Mouse (Mus musculus) hindbrain, postnatal 0 days (tissue): Measurements from ENCODE around the gene Ptgir. TPM values are rescaled to one million over a fixed set of nuclear protein-coding genes. Genes with fewer than 3 reads are reported as not detected.

Source experiments
- ATAC-seq: fragments of 200-750 bp; cut with Nextera tagmentation; 2 replicates; pipeline ENCODE4 v1.8.0; 2017; ENCODE audit warnings: mild to moderate bottlenecking, moderate TSS enrichment, moderate library complexity
- DNase-seq: peaks from one replicate; pipeline ENCODE4 v3.0.0-alpha.2; 2015; ENCODE audit warnings: low spot score
- H3K27ac ChIP-seq: fragments of 300-500 bp; sonication (generic); 2 replicates; pipeline ENCODE4 v1.5.1; 2014; ENCODE audit warnings: mild to moderate bottlenecking
- H3K27me3 ChIP-seq: fragments of 300-500 bp; sonication (generic); 2 replicates; pipeline ENCODE4 v1.6.1; 2014; ENCODE audit warnings: low read length, mixed read lengths; ENCODE audit not compliant: insufficient read depth
- H3K36me3 ChIP-seq: fragments of 300-500 bp; sonication (generic); 2 replicates; pipeline ENCODE4 v1.6.1; 2014; ENCODE audit warnings: low read length, mixed read lengths; ENCODE audit not compliant: insufficient read depth
- H3K4me1 ChIP-seq: fragments of 300-500 bp; sonication (generic); 2 replicates; pipeline ENCODE4 v1.6.1; 2014; ENCODE audit warnings: antibody characterized with exemption, low read length, mixed read lengths; ENCODE audit not compliant: insufficient read depth
- H3K4me2 ChIP-seq: fragments of 300-500 bp; sonication (generic); 2 replicates; pipeline ENCODE4 v1.6.1; 2014; ENCODE audit warnings: low read depth, mild to moderate bottlenecking, low read length, moderate library complexity, mixed read lengths
- H3K4me3 ChIP-seq: fragments of 300-500 bp; sonication (generic); 2 replicates; pipeline ENCODE4 v1.5.1; 2014; ENCODE audit warnings: low read length
- H3K9ac ChIP-seq: fragments of 300-500 bp; sonication (generic); replicated peaks from 2 replicates; pipeline ENCODE4 v1.6.1; 2014; ENCODE audit warnings: mild to moderate bottlenecking, low read length, moderate library complexity, mixed read lengths
- H3K9me3 ChIP-seq: fragments of 300-500 bp; sonication (generic); 2 replicates; pipeline ENCODE4 v1.6.1; 2016; ENCODE audit warnings: low read length, mixed read lengths
- CTCF ChIP-seq: IDR thresholded peaks from 2 replicates; pipeline ENCODE4 v1.5.1; 2016; ENCODE audit warnings: antibody characterized with exemption, control low read depth, low read depth
- WGBS: fragments of 180-500 bp; shearing (Covaris S2); extraction: QIAGEN DNeasy Blood & Tissue Kit; methylation state at CpG from one replicate; pipeline ENCODE4 v1.1.7; 2014; 5-methylcytosine and 5-hydroxymethylcytosine counted together
- polyA plus RNA-seq: library from polyadenylated mRNA; unstranded; fragments of >200 nt; fragmentation: Nextera tagmentation; extraction: Ambion mirVana; gene quantifications from 2 replicates; pipeline ENCODE4 v1.2.1, GENCODE M21; 2015
- total RNA-seq: library from RNA; depleted of rRNA; stranded (reverse); fragments of >200 nt; gene quantifications from 2 replicates; pipeline ENCODE4 v1.2.3, GENCODE M21; 2014

The Ptgir gene
- total and polyA plus RNA-seq, 2 experiments from 2014 or later, result 0.05 to 0.21 TPM

GRCm38 (mm10) chr7:16873392-16873791 is 32.9 kb upstream of the Ptgir start:
- 95% methylated on average over 4 of the region's 4 CpGs for WGBS
- ATAC-seq, result no peak
- H3K27ac ChIP-seq, result no peak overlapping the region
- no peak for DNase-seq
- H3K9ac ChIP-seq, result no peak overlapping the region
- no peaks in the 10 kb centered on the region for H3K9me3 ChIP-seq
- H3K36me3 ChIP-seq, result no peaks in the 10 kb centered on the region
- H3K4me3 ChIP-seq, result no peak overlapping the region
- H3K4me1 ChIP-seq, result peaks cover 5% of the 10 kb centered on the region
- TF ChIP-seq CTCF, result peak; percentile 26; the same call in 1 of the 2 replicates
- H3K27me3 ChIP-seq, result no peaks in the 10 kb centered on the region
- H3K4me2 ChIP-seq, result peak overlapping the region; percentile 25; the same call in 1 of the 2 replicates

GRCm38 (mm10) chr7:16874190-16874589 is 32.1 kb upstream of the Ptgir start:
- H3K4me3 ChIP-seq, result peak overlapping the region; percentile 25
- H3K9me3 ChIP-seq, result no peaks in the 10 kb centered on the region
- peak overlapping the region; percentile 25; the same call in 1 of the 2 replicates for H3K4me2 ChIP-seq
- DNase-seq (peak; percentile 81), ATAC-seq (no peak)
- peaks cover 5% of the 10 kb centered on the region for H3K4me1 ChIP-seq
- H3K36me3 ChIP-seq, result no peaks in the 10 kb centered on the region
- peak; percentile 86 for TF ChIP-seq CTCF
- no peaks in the 10 kb centered on the region for H3K27me3 ChIP-seq
- 5% methylated on average over 17 of the region's 17 CpGs for WGBS
- peak overlapping the region; percentile 72 for H3K27ac ChIP-seq
- H3K9ac ChIP-seq, result no peak overlapping the region

DNA sequence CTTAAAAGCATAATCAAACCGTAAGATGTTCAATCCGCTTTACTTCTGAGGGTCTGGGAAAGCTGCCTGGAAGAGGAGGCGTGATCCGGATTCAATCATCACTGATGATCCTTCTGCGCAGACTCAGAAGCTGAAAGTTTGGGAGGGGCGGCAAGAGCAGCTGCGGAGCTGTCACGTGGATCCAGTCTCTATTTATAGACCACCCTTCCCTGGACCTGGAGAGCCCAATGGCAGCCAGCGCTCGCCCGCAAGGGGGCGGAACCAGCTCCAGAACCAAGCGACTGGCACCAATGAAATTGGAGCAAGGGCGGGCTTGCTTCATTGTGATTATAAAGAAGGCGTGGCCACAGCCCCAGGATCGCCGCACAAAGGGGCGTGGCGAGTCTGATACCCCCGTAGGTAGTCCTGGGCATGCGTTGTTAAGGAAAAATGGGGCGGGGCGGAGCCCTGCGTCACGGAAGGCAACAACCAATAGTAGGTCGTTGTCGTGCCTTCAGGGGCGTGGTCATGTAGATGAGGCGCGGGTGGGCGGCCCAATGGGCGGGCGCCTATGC is 31.5 kb upstream of the Ptgir start:
- no peaks in the 10 kb centered on the region for H3K27me3 ChIP-seq
- H3K9me3 ChIP-seq, result no peaks in the 10 kb centered on the region
- peak overlapping the region; percentile 68 for H3K4me2 ChIP-seq
- peak; percentile 98 for ATAC-seq
- WGBS, result under 1% methylated on average over 33 of the region's 33 CpGs
- peak overlapping the region; percentile 83 for H3K27ac ChIP-seq
- peak overlapping the region; percentile 82 for H3K9ac ChIP-seq
- DNase-seq, result peak; percentile 100
- H3K4me1 ChIP-seq, result peaks cover 5% of the 10 kb centered on the region
- peak overlapping the region; percentile 69 for H3K4me3 ChIP-seq
- peak; percentile 54 for TF ChIP-seq CTCF
- H3K36me3 ChIP-seq, result no peaks in the 10 kb centered on the region

DNA sequence AGATGAGACGGTGACA is 31.2 kb upstream of the Ptgir start, which contains the start of gene Dact3:
Gene Dact3 (plus strand): TSS at position 8 of the 16 bp plus-strand sequence.
- Histone ChIP-seq H3K9ac (peak within 1 kb of the TSS; percentile 82), H3K27me3 (no peaks in the 10 kb centered on the region), H3K4me1 (peaks cover 5% of the 10 kb centered on the region), H3K9me3 (no peaks in the 10 kb centered on the region), H3K4me3 (peak within 1 kb of the TSS; percentile 69), H3K4me2 (peak within 1 kb of the TSS; percentile 68), H3K36me3 (no peaks in the 10 kb centered on the region), H3K27ac (peak within 1 kb of the TSS; percentile 83)
- ATAC-seq, result no peak
- TF ChIP-seq CTCF, result no peak
- 0% methylated on average over 1 of the region's 1 CpGs for WGBS
- DNase-seq, result no peak

DNA sequence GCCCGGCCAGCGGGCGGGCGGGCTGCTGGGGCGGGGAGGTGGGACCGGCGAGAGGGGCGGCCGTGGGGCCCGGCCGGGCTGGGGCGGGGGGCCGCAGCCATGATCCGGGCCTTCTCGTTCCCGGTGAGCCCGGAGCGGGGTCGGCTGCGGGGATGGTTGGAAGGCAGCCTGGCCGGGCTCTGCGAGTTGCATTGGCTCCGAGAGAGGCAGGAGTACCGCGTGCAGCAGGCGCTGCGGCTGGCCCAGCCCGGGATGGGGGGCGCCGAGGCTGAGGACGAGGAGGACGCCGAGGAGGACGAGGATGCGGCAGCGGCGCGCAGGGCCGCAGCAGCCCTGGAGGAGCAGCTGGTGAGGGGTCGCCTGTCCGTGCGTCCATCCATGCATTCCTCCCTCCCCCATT is 31.0 kb upstream of the Ptgir start:
- WGBS, result 4% methylated on average over 29 of the region's 42 CpGs
- H3K4me1 ChIP-seq, result peaks cover 5% of the 10 kb centered on the region
- no peaks in the 10 kb centered on the region for H3K27me3 ChIP-seq
- no peak for TF ChIP-seq CTCF
- peak overlapping the region; percentile 82 for H3K9ac ChIP-seq
- H3K9me3 ChIP-seq, result no peaks in the 10 kb centered on the region
- H3K4me2 ChIP-seq, result peak overlapping the region; percentile 68
- DNase-seq (no peak), ATAC-seq (no peak)
- H3K27ac ChIP-seq, result peak overlapping the region; percentile 83
- H3K36me3 ChIP-seq, result no peaks in the 10 kb centered on the region
- H3K4me3 ChIP-seq, result peak overlapping the region; percentile 69

DNA sequence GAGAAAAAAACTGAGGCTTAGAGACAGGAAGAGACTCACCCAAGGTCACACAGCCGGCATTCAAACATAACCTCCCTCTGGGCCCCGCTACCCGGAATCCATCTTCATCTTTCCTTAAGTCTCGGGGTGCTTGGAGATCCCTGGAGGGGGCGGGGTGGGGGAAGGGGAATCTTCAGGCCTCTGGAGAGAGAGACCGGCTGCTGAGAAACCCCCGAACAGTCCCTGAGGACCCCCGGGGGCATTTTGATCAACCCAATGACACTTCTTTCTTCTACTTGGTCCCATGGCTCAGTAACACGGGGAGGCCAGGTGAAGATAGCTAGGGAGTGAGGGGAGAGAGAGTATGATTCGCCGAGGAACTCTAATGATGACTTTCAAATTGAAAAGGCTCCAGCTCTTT is 30.3 kb upstream of the Ptgir start:
- no peak for TF ChIP-seq CTCF
- Histone ChIP-seq H3K4me3 (peak overlapping the region; percentile 69), H3K4me1 (peaks cover 5% of the 10 kb centered on the region), H3K9me3 (no peaks in the 10 kb centered on the region), H3K27ac (0 out of 2 replicates have a peak overlapping the region, but pooled peaks have one; percentile 13), H3K27me3 (no peaks in the 10 kb centered on the region), H3K36me3 (no peaks in the 10 kb centered on the region), H3K9ac (peak overlapping the region; percentile 82), H3K4me2 (peak overlapping the region; percentile 68)
- ATAC-seq (no peak), DNase-seq (no peak)
- WGBS, result 17% methylated on average over 11 of the region's 11 CpGs

DNA sequence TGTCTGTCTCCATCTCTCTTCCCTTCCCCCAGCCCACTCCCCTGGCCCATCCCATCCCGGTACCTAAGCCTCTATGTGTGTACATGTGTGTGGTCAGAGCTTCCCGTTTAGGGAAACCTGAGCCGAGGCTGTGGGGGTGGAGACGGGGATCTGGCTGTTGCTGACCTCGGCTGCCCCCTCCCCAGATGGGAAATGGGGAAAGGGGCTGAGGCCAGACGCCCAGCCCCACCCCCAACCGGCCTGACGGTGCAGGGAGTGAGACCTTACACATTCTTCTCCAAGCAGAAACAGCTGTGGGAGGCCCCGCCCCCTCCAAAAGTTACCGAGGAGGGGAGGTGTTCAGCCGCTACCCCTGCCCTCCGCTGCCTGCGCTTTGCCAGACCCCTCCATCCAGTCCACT is 29.7 kb upstream of the Ptgir start:
- DNase-seq (no peak), ATAC-seq (no peak)
- Histone ChIP-seq H3K27me3 (no peaks in the 10 kb centered on the region), H3K27ac (no peak overlapping the region), H3K9ac (peak overlapping the region; percentile 82), H3K4me2 (peak overlapping the region; percentile 68), H3K4me1 (peaks cover 5% of the 10 kb centered on the region), H3K9me3 (no peaks in the 10 kb centered on the region), H3K4me3 (peak overlapping the region; percentile 69), H3K36me3 (no peaks in the 10 kb centered on the region)
- no peak for TF ChIP-seq CTCF
- 9% methylated on average over 12 of the region's 13 CpGs for WGBS
